Mouse (Mus musculus) forebrain, embryonic 13.5 days (tissue): ENCODE results near the gene Ttc16. TPM values are rescaled to one million over a fixed set of nuclear protein-coding genes. Genes with fewer than 3 reads are reported as not detected.

Experiments used
- ATAC-seq: fragments of 200-750 bp; cut with Nextera tagmentation; 2 replicates; pipeline ENCODE4 v1.8.0; 2017
- H3K27ac ChIP-seq: fragments of 300-500 bp; sonication (generic); 2 replicates; pipeline ENCODE4 v1.5.1; 2015; ENCODE audit warnings: inconsistent platforms, mild to moderate bottlenecking, moderate library complexity
- H3K27me3 ChIP-seq: fragments of 300-500 bp; sonication (generic); 2 replicates; pipeline ENCODE4 v1.6.1; 2015; ENCODE audit warnings: mild to moderate bottlenecking, inconsistent platforms
- H3K36me3 ChIP-seq: fragments of 300-500 bp; sonication (generic); 2 replicates; pipeline ENCODE4 v1.6.1; 2015; ENCODE audit warnings: mild to moderate bottlenecking, inconsistent platforms; ENCODE audit not compliant: poor library complexity, severe bottlenecking
- H3K4me1 ChIP-seq: fragments of 300-500 bp; sonication (generic); 2 replicates; pipeline ENCODE4 v1.6.1; 2015; ENCODE audit warnings: inconsistent platforms
- H3K4me2 ChIP-seq: fragments of 300-500 bp; sonication (generic); 2 replicates; pipeline ENCODE4 v1.6.1; 2015; ENCODE audit warnings: inconsistent platforms, mild to moderate bottlenecking, moderate library complexity
- H3K4me3 ChIP-seq: fragments of 300-500 bp; sonication (generic); 2 replicates; pipeline ENCODE4 v1.5.1; 2015; ENCODE audit warnings: mild to moderate bottlenecking, inconsistent platforms
- H3K9ac ChIP-seq: fragments of 300-500 bp; sonication (generic); 2 replicates; pipeline ENCODE4 v1.6.1; 2015; ENCODE audit warnings: mild to moderate bottlenecking, inconsistent platforms
- H3K9me3 ChIP-seq: fragments of 300-500 bp; sonication (generic); replicated peaks from 2 replicates; pipeline ENCODE4 v1.6.1; 2016; ENCODE audit warnings: inconsistent platforms
- WGBS: fragments of 180-500 bp; shearing (Covaris S2); methylation state at CpG from one replicate; pipeline ENCODE4 v1.1.7; 2015; 5-methylcytosine and 5-hydroxymethylcytosine counted together
- polyA plus RNA-seq: library from polyadenylated mRNA; unstranded; fragments of >200 nt; fragmentation: Nextera tagmentation; extraction: Ambion mirVana; gene quantifications from 2 replicates; pipeline ENCODE4 v1.2.1, GENCODE M21; 2015

The Ttc16 gene
- polyA plus RNA-seq, 1 experiment from 2014 or later, result 0.48 TPM

DNA sequence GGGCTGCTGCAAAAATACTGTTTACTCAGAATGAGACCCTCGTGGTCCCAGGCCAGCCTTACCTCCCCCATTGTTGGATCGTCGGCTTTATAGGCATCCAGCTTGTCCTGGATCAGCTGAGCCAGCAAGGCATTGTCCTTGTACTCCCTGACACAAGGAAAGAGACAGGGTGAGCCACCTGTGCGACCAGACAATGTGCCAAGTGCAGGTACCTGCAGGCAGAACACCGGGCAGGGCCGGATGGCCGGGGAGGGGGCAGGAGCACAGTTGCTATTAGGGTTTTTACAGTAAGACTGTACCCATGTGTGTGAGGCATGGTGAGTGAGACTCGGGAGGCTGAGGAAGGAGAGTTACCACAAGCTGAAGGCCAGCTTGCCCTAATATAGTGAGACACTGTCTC is 36.5 kb upstream of the Ttc16 start:
- H3K27ac ChIP-seq, result no peak overlapping the region
- no peak overlapping the region for H3K9ac ChIP-seq
- 85% methylated on average over 8 of the region's 8 CpGs for WGBS
- no peak overlapping the region for H3K4me3 ChIP-seq
- H3K27me3 ChIP-seq, result no peaks in the 10 kb centered on the region
- no peaks in the 10 kb centered on the region for H3K9me3 ChIP-seq
- ATAC-seq, result no peak
- peaks cover 2% of the 10 kb centered on the region; the same call in 1 of the 2 replicates for H3K4me1 ChIP-seq
- H3K4me2 ChIP-seq, result no peak overlapping the region
- H3K36me3 ChIP-seq, result peaks cover 71% of the 10 kb centered on the region

DNA sequence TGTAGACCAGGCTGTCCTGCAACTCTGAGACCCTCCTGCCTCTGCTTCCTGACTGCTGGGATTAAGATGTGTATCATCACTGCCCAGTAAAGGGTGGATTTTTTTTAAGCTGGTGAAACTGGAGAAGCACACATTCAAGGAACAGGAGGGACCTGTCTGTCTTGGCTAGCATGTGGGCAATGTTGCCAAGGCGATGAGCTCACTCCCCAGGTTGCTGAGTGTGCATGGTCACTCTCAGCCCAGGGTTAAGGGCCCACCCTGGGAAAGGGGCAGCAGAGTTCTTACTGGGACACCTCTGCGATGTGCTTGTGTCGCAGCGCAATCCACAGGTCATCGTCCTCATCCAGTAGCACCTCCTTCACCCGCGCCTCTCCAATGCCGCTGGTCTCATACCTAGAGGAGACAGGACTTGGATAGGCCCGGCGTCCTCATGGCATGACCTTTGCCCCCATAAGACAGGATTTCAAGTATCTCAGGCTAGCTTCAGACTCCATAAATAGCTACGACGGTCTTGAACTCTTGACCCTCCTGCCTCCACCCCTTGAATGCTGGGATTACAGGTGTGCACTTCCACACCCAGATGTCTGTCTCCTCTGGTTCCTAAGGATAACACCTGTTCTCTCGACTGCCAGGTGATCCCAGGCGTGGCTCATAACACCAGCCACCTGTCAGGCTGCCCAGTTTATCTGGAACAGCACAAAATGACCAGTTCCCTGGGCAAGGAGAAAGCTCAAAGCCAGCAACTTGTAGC is 33.6 kb upstream of the Ttc16 start:
- Histone ChIP-seq H3K4me1 (no peaks in the 10 kb centered on the region), H3K9me3 (no peaks in the 10 kb centered on the region), H3K4me3 (no peak overlapping the region), H3K9ac (no peak overlapping the region), H3K36me3 (peaks cover 86% of the 10 kb centered on the region), H3K27ac (no peak overlapping the region), H3K4me2 (no peak overlapping the region), H3K27me3 (no peaks in the 10 kb centered on the region)
- 92% methylated on average over 14 of the region's 14 CpGs for WGBS
- ATAC-seq, result no peak

DNA sequence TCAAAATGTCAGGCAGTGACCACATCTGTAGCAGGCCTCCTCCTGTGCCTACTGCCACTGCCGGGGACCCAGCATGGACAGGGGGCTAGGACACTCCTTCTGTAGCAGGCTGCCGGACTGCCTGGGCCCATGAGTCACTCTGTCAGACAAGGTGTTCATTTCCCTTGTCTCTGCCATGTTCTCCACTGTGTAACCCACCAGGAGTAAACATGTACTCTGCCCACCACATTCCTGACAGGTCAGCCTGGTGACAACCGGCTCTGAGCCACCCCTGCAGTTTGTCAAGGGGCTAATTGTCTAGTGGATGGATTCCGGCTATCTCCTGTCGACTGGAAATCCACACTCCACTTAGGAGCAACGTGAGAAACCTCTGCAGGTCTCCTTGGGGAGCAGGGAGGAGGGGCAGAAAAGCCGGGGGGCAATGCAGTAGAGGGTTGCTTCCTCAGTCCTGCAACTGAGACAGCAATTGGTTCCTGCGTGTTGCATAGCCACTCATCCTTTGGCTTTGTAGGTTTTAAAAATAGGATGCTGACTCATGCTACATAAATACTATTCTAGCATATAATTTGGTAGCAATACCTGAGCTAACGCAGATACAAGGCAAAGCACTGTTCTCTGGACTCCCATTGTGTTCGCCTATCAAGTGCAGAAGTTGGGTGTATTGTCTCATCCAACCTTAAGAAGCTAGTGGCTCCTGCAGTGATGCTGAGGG is 23.0 kb upstream of the Ttc16 start:
- Histone ChIP-seq H3K27me3 (no peaks in the 10 kb centered on the region), H3K4me3 (no peak overlapping the region), H3K9me3 (no peaks in the 10 kb centered on the region), H3K4me1 (no peaks in the 10 kb centered on the region), H3K9ac (no peak overlapping the region), H3K36me3 (peaks cover 97% of the 10 kb centered on the region), H3K27ac (no peak overlapping the region), H3K4me2 (no peak overlapping the region)
- no peak for ATAC-seq
- 84% methylated on average over 10 of the region's 10 CpGs for WGBS

DNA sequence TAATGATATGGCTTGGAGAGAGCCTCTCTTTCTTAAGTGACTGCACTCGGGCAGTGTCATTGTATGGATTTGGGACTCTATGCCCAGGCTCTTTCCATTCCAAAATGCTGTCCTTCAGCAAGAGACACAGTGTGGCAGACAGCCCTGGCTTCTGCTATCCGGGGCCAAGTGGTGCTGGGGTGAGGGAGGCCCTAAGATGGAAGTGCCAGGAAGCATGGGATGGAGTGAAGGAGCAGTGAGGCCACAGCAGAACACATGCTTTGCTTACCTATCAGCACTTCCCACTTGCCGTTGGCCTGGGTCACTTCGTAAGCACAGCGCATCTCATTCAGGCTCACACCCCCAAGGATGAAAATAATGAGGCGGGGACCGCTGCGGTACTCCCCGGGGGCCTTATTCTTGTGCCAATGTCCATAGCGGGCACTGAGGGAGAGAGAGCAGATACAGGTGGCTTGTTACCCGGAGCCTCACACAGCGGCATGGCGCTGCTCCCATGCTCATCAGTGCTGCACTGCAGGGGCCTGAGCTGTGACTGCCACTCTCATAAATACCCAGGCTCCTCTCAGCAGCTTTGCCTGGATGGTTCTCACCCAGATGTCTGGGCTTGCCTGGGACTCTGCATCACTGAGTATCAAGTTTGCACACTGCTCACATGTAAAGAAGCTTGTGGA is 20.4 kb upstream of the Ttc16 start:
- Histone ChIP-seq H3K27me3 (no peaks in the 10 kb centered on the region), H3K36me3 (peaks cover 87% of the 10 kb centered on the region), H3K4me2 (no peak overlapping the region), H3K27ac (no peak overlapping the region), H3K9me3 (no peaks in the 10 kb centered on the region), H3K4me1 (no peaks in the 10 kb centered on the region), H3K9ac (no peak overlapping the region), H3K4me3 (no peak overlapping the region)
- 87% methylated on average over 13 of the region's 13 CpGs for WGBS
- ATAC-seq, result no peak

DNA sequence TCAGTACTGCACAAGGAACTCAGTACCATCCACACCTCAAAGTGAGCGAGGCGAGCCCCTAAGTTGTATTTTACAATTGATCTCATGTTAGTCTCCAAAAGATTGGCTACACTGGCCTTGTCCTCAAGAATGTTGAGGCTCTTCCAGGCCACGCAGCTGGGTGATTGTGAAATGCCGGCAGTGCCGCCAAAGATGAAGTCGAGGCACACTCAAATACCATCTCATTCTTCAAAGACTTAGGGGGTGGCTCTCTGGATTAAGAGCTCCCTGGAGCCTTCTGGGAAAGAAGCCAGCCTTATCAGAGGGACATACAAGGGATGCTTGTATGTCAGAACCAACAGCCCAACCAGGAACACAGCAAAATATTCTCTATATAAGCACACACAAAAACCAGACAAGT is 15.9 kb upstream of the Ttc16 start:
- no peaks in the 10 kb centered on the region for H3K9me3 ChIP-seq
- ATAC-seq, result no peak
- no peak overlapping the region for H3K4me3 ChIP-seq
- H3K27me3 ChIP-seq, result no peaks in the 10 kb centered on the region
- H3K4me1 ChIP-seq, result no peaks in the 10 kb centered on the region
- no peak overlapping the region for H3K9ac ChIP-seq
- no peak overlapping the region for H3K4me2 ChIP-seq
- 79% methylated on average over 6 of the region's 6 CpGs for WGBS
- no peak overlapping the region for H3K27ac ChIP-seq
- H3K36me3 ChIP-seq, result peaks cover 59% of the 10 kb centered on the region

DNA sequence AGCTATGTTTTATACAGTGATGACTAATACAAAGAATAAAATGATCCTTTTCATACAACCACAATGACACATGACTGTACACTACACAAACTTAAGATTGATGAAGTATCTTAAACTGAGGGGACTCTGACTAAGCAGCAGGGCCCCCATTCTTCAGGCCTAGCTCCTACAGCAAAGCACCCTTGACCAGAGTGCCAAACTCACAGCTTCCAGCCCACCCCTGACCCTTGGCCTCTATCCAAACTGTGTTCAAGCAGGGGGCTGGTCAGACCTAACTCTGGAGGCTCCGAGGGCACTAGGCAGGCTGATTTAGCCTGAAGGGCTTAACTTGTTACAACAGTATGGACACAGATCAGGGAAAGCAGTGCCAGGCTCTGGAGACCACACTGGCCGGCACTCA is 13.1 kb upstream of the Ttc16 start:
- peaks cover 32% of the 10 kb centered on the region for H3K36me3 ChIP-seq
- no peak overlapping the region for H3K9ac ChIP-seq
- 71% methylated on average over 2 of the region's 2 CpGs for WGBS
- no peaks in the 10 kb centered on the region for H3K4me1 ChIP-seq
- H3K4me3 ChIP-seq, result no peak overlapping the region
- no peak for ATAC-seq
- no peak overlapping the region for H3K27ac ChIP-seq
- no peak overlapping the region for H3K4me2 ChIP-seq
- no peaks in the 10 kb centered on the region for H3K9me3 ChIP-seq
- no peaks in the 10 kb centered on the region for H3K27me3 ChIP-seq

DNA sequence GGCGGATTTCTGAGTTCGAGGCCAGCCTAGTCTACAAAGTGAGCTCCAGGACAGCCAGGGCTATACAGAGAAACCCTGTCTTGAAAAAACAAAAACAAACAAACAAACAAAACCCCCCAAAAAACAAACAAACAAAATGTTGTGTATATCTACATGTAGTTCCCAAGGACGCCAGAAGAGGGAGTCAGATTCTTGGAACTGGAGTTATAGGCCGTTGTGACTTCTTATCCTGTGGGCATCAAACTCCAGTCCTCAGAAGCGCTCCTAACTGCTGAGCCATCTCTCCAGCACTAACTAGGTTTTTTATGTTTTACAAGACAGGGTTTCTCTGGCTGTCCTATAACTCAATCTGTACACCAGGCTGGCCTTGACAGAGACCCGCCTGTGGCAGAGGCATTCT is 11.7 kb upstream of the Ttc16 start:
- Histone ChIP-seq H3K9ac (no peak overlapping the region), H3K36me3 (0 out of 2 replicates have a peak, but pooled peaks cover 23% of the 10 kb centered on the region), H3K27ac (no peak overlapping the region), H3K4me1 (no peaks in the 10 kb centered on the region), H3K27me3 (no peaks in the 10 kb centered on the region), H3K9me3 (no peaks in the 10 kb centered on the region), H3K4me3 (no peak overlapping the region), H3K4me2 (no peak overlapping the region)
- 62% methylated on average over 6 of the region's 6 CpGs for WGBS
- ATAC-seq, result no peak

DNA sequence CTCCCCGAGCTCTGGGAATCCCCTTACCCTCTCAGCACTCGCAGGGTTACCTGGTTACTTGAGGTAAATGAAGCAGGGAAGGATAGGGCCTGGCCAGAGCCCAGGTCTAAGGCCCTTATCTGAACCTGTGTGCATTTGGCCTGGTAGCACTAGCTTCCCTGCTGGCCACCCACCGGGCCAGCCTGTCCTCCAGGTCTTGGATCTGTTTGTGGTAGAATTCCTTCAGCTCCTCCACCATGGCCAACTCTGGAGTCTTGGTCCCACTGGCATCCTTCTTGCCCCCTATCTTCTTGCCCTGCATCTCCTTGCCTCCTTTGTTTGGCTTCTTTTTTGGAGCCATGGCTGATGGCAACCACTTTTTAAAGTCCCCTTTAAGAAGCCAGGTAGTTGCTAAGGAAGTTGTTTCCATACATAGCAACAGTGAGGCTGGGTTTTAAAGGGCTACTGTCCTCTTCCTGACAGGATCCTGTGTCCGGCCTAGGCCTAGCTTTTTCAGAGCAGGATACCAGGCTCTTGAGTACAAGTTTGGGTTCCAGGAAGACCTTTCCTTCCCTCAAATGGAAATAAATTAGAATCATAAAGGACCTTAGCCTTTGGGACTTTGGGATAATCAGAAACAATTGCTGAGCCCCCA is 8.7 kb upstream of the Ttc16 start, which contains the start of gene Cfap157:
TSS of gene Cfap157 (minus strand) at position 381 of the 634 bp plus-strand sequence.
- no peak for ATAC-seq
- H3K9ac ChIP-seq, result no peak within 1 kb of the TSS
- no peaks in the 10 kb centered on the region for H3K27me3 ChIP-seq
- no peak within 1 kb of the TSS for H3K27ac ChIP-seq
- 72% methylated on average over 4 of the region's 4 CpGs for WGBS
- H3K9me3 ChIP-seq, result no peaks in the 10 kb centered on the region
- no peak within 1 kb of the TSS for H3K4me3 ChIP-seq
- no peaks in the 10 kb centered on the region for H3K4me1 ChIP-seq
- 0 out of 2 replicates have a peak, but pooled peaks cover 7% of the 10 kb centered on the region for H3K36me3 ChIP-seq
- no peak within 1 kb of the TSS for H3K4me2 ChIP-seq

DNA sequence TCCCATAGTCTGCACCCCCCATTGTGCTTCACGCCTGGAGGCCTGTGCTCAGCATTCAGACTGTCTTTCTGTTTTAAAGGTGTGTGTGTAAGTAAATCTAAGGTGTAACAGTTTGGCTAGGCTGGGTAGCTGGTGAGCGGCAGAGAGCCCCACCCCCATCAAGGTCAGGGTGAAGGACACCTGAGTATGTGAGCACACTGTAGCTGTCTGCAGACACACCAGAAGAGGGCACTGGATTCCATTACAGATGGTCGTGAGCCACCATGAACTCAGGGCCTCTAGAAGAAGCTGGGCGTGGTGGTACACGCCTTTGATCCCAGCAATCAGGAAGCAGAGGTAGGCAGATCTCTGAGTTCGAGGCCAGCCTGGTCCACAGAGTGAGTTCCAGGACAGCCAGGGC is 6.3 kb upstream of the Ttc16 start:
- Histone ChIP-seq H3K27me3 (peaks cover 3% of the 10 kb centered on the region; the same call in 1 of the 2 replicates), H3K4me2 (no peak overlapping the region), H3K4me3 (no peak overlapping the region), H3K27ac (no peak overlapping the region), H3K36me3 (no peaks in the 10 kb centered on the region), H3K9ac (no peak overlapping the region), H3K9me3 (no peaks in the 10 kb centered on the region), H3K4me1 (no peaks in the 10 kb centered on the region)
- 84% methylated on average over 6 of the region's 6 CpGs for WGBS
- no peak for ATAC-seq

DNA sequence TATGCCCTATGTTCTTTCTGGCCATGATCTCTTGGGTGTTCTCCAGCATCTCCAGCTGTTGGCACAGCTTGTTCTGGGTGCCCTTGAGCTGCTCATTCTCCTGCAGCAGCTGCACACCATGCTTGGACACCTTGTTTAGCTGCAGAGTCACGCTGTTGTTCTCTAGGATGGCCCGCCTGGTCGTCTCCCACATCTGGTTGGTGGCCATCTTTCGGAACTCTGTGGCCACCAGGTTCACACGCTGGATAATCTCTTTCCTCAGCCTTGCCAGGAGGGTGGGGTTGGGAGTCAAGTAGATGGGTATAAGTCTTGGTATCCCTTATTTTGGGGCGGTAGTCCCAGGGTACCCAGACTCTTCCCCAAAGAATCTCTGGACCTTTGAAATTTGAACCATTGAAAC is 4.3 kb upstream of the Ttc16 start:
- Histone ChIP-seq H3K9me3 (no peaks in the 10 kb centered on the region), H3K9ac (no peak overlapping the region), H3K27ac (no peak overlapping the region), H3K27me3 (peaks cover 3% of the 10 kb centered on the region; the same call in 1 of the 2 replicates), H3K36me3 (no peaks in the 10 kb centered on the region), H3K4me2 (no peak overlapping the region), H3K4me1 (peaks cover 14% of the 10 kb centered on the region), H3K4me3 (no peak overlapping the region)
- 88% methylated on average over 6 of the region's 6 CpGs for WGBS
- ATAC-seq, result no peak

DNA sequence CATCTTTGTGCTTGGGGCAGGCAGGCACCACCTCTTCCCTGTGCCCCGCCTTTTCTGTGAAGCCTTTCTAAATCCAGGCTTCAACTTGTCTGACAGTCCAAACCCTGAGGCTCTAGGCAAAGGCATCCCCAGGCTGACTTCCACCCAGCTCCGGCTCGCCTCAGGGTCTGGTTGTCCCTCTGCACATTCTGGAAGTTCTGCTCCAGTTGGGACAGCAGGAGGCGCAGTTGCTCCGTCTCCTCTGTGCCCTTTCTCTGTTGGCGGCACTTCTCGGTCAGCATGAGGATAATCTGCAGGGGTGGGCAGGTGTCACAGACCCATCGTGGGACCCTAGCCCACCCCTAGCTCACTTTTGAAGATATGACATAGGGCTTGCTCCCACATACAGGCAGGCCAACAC is 3.7 kb upstream of the Ttc16 start:
- Histone ChIP-seq H3K9me3 (no peaks in the 10 kb centered on the region), H3K9ac (no peak overlapping the region), H3K4me2 (no peak overlapping the region), H3K4me1 (peaks cover 14% of the 10 kb centered on the region), H3K27me3 (peaks cover 3% of the 10 kb centered on the region; the same call in 1 of the 2 replicates), H3K4me3 (no peak overlapping the region), H3K36me3 (no peaks in the 10 kb centered on the region), H3K27ac (no peak overlapping the region)
- 14% methylated on average over 8 of the region's 8 CpGs for WGBS
- no peak for ATAC-seq

DNA sequence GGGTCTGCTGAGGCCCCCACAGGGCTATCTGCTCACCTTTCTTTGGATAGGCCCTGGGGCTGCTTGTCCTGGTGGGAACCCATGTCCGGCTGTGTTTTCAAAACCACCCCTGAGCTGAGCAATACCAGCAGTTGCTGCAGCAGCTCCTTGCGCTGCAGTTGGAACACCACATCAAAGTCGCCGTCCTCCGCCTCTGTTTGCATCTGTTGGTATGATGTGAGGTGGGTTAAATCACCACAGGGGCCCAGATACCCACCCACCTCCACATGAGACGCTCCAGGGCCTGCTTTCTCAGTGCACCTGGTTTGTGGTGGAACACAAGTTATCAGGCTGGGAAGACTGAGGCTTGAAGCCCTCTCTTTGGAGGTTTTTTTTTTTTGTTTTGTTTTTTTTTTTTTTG is 2.6 kb upstream of the Ttc16 start:
- Histone ChIP-seq H3K4me3 (no peak overlapping the region), H3K27ac (no peak overlapping the region), H3K4me2 (no peak overlapping the region), H3K9ac (no peak overlapping the region), H3K27me3 (peaks cover 3% of the 10 kb centered on the region; the same call in 1 of the 2 replicates), H3K4me1 (peaks cover 14% of the 10 kb centered on the region), H3K9me3 (no peaks in the 10 kb centered on the region), H3K36me3 (no peaks in the 10 kb centered on the region)
- no peak for ATAC-seq
- WGBS, result 90% methylated on average over 6 of the region's 6 CpGs
